Mouse (Mus musculus): ENCODE results near the gene Fam53b. TPM values are rescaled to one million over a fixed set of nuclear protein-coding genes. Genes with fewer than 3 reads are reported as not detected.

The Fam53b gene
- total RNA-seq, 2 experiments from 2014 or later: 42.3 to 54.8 TPM

GRCm38 (mm10) chr7:132699639-132700038 is 114.0 kb downstream of the Fam53b start:
- peak overlapping the region; percentile 64 for H3K27ac ChIP-seq
- TF ChIP-seq CTCF (conservative IDR thresholded peaks at IDR 0.05): no peak
- DNase-seq (ENCODE audit: low spot score in 2 of 2): no peak
- no peak overlapping the region for H3K4me3 ChIP-seq

- Histone ChIP-seq H3K4me3 (no peak overlapping the region), H3K27ac (peak overlapping the region; percentile 64)
- TF ChIP-seq CTCF (conservative IDR thresholded peaks at IDR 0.05): no peak
- no peak for DNase-seq (ENCODE audit: low spot score in 2 of 2)
Measured at GRCm38 (mm10) chr7:132699165-132699564, 114.5 kb downstream of the Fam53b start.

GRCm38 (mm10) chr7:132698737-132699136 is 114.9 kb downstream of the Fam53b start:
- no peak for DNase-seq (ENCODE audit: low spot score in 2 of 2)
- peak overlapping the region; percentile 64 for H3K27ac ChIP-seq
- no peak for TF ChIP-seq CTCF (conservative IDR thresholded peaks at IDR 0.05)
- H3K4me3 ChIP-seq: no peak overlapping the region

- Histone ChIP-seq H3K4me3 (no peak overlapping the region), H3K27ac (no peak overlapping the region)
- DNase-seq (ENCODE audit: low spot score in 2 of 2): no peak
- no peak for TF ChIP-seq CTCF (conservative IDR thresholded peaks at IDR 0.05)
Measured at GRCm38 (mm10) chr7:132697258-132697796, 116.4 kb downstream of the Fam53b start.

GRCm38 (mm10) chr7:132693561-132693960 is 120.1 kb downstream of the Fam53b start:
- Histone ChIP-seq H3K27ac (no peak overlapping the region), H3K4me3 (no peak overlapping the region)
- TF ChIP-seq CTCF (conservative IDR thresholded peaks at IDR 0.05): no peak
- no peak for DNase-seq (ENCODE audit: low spot score in 2 of 2)

GRCm38 (mm10) chr7:132692719-132693118 is 121.0 kb downstream of the Fam53b start:
- TF ChIP-seq CTCF (conservative IDR thresholded peaks at IDR 0.05): no peak
- H3K4me3 ChIP-seq: no peak overlapping the region
- peak; percentile 58 to 66 for DNase-seq (ENCODE audit: low spot score in 2 of 2)
- peak overlapping the region; percentile 52 for H3K27ac ChIP-seq

GRCm38 (mm10) chr7:132690716-132691472 is 122.8 kb downstream of the Fam53b start:
- no peak for DNase-seq (ENCODE audit: low spot score in 2 of 2)
- no peak overlapping the region for H3K27ac ChIP-seq
- TF ChIP-seq CTCF (conservative IDR thresholded peaks at IDR 0.05): no peak
- no peak overlapping the region for H3K4me3 ChIP-seq

GRCm38 (mm10) chr7:132689722-132690121 is 124.0 kb downstream of the Fam53b start:
- no peak for DNase-seq (ENCODE audit: low spot score in 2 of 2)
- TF ChIP-seq CTCF (conservative IDR thresholded peaks at IDR 0.05): no peak
- H3K27ac ChIP-seq: peak overlapping the region; percentile 69
- no peak overlapping the region for H3K4me3 ChIP-seq

GRCm38 (mm10) chr7:132688721-132689120 is 125.0 kb downstream of the Fam53b start:
- no peak for DNase-seq (ENCODE audit: low spot score in 2 of 2)
- Histone ChIP-seq H3K27ac (peak overlapping the region; percentile 69), H3K4me3 (no peak overlapping the region)
- no peak for TF ChIP-seq CTCF (conservative IDR thresholded peaks at IDR 0.05)

- Histone ChIP-seq H3K27ac (peak overlapping the region; percentile 69; the same call in 1 of the 2 replicates), H3K4me3 (no peak overlapping the region)
- no peak for DNase-seq (ENCODE audit: low spot score in 2 of 2)
- no peak for TF ChIP-seq CTCF (conservative IDR thresholded peaks at IDR 0.05)
Measured at GRCm38 (mm10) chr7:132687897-132688296, 125.8 kb downstream of the Fam53b start.

GRCm38 (mm10) chr7:132686515-132686914 is 127.2 kb downstream of the Fam53b start:
- DNase-seq (ENCODE audit: low spot score in 2 of 2): no peak

GRCm38 (mm10) chr7:132683923-132684322 is 129.8 kb downstream of the Fam53b start:
- no peak overlapping the region for H3K4me3 ChIP-seq
- no peak for DNase-seq (ENCODE audit: low spot score in 2 of 2)
- TF ChIP-seq CTCF (conservative IDR thresholded peaks at IDR 0.05): no peak
- H3K27ac ChIP-seq: no peak overlapping the region

More at GRCm38 (mm10) chr7:132686515-132686914, 127.2 kb downstream of the Fam53b start:
- TF ChIP-seq CTCF (conservative IDR thresholded peaks at IDR 0.05): no peak
- H3K27ac ChIP-seq: no peak overlapping the region
- no peak overlapping the region for H3K4me3 ChIP-seq

- no peak overlapping the region for H3K4me3 ChIP-seq
- TF ChIP-seq CTCF (conservative IDR thresholded peaks at IDR 0.05): no peak
- no peak overlapping the region for H3K27ac ChIP-seq
- DNase-seq (ENCODE audit: low spot score in 2 of 2): no peak
Measured at GRCm38 (mm10) chr7:132682901-132683300, 130.8 kb downstream of the Fam53b start.

GRCm38 (mm10) chr7:132682336-132682735 is 131.3 kb downstream of the Fam53b start:
- no peak for DNase-seq (ENCODE audit: low spot score in 2 of 2)
- no peak overlapping the region for H3K27ac ChIP-seq
- H3K4me3 ChIP-seq: no peak overlapping the region
- TF ChIP-seq CTCF (conservative IDR thresholded peaks at IDR 0.05): no peak
